Mouse (Mus musculus) spleen, postnatal 10 days (tissue): ENCODE measurements around the gene Zfp174.
A peak's percentile ranks its signal among the peaks of the same experiment; 100 is the strongest.
"Not testable (repeated sequence)": the region's sequence is repeated elsewhere in the genome, so short reads cannot be mapped to it uniquely, and the experiment has no call there.

Source experiments
- DNase-seq, 2 experiments: peaks; one replicate each; pipeline ENCODE4 v3.0.0; 2021 to 2022; ENCODE audit warnings: low spot score in 2 of 2

Gene Zfp174

DNA sequence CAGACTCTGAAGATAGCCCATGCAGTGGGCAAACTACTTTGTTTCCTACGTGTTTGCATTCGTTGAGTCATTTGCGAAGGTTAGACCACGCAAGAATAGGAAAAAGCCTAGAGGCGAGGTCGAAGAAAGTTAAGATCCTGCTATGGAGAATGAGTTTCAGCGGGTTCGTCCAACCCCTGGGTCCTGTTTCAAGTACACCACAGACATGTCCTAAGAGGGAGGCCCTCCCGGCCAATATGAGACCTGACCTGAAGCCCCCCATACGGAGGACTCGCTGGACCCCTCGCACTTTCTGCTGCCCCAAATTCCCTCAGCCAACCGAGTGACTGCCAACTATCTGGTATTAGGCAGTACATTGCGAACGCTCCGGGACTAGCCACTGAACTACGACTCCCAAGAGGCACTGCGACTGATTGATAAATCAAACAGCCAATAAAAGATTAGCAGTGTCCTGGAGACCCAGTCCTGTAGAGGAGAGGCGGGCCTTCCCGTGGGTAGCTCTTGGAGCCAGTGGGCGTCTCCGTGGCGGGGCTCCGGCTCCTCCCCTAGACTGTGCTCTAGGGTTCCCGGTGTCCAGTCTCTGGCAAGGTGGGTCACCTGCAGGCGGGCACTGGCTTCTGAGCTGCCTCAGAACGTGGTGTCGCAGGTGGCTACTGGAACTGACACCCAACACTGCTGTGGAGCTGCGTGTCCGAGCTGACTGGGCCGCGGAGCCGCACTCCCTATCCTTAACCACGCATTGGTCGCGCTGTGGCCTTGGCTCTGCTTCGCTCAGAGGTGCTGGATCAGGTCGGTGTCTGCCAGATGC is at the start of gene Zfp174:
Zfp174 (plus strand) TSS at position 558 of the 808 bp plus-strand sequence.
- DNase-seq = peak; percentile 84 to 92

DNA sequence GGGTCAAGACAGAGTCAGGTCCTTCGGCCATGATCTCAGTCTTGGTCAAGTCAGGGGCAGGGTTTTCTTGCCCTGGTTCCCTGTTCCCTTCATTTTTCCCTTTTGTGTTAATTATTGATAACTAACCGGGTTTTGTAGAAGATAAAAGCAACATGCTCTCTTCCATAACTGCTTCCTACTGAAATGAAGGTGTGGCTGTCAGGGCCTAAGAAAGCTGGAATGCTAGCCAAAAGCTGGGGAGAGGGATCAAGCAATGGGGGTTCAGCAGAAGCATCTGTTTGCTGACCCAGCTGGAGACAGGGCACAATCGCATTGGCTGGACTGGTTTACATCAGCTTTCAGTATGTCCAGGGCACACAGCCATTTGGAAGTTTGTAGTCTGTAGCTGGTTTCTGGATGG is 38.9 kb upstream of the Zfp174 start:
- no peak for DNase-seq

GRCm38 (mm10) chr16:3814667-3815066 is 32.4 kb upstream of the Zfp174 start:
- DNase-seq = peak in 1 of 2 experiments; percentile 43

GRCm38 (mm10) chr16:3820202-3820601 is 26.9 kb upstream of the Zfp174 start:
- no peak for DNase-seq

DNA sequence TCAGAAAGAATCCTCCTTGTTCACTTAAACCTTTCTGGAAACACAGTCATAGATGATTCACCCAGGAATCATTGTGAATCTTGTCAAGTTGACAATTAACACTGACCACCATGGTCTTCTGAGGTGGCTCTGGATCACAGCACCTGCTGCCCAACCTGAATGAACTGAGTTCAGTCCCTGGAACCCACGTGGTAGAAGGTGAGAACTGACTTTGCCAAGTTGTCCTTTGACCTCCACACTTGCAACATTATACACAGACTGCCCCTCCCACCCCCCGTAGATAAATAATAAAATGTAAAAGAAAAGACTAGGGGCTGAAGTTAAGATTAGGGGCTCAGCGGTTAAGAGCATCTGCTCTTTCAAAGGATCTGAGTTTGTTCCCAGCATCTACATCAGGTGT is 19.0 kb upstream of the Zfp174 start:
- no peak for DNase-seq

DNA sequence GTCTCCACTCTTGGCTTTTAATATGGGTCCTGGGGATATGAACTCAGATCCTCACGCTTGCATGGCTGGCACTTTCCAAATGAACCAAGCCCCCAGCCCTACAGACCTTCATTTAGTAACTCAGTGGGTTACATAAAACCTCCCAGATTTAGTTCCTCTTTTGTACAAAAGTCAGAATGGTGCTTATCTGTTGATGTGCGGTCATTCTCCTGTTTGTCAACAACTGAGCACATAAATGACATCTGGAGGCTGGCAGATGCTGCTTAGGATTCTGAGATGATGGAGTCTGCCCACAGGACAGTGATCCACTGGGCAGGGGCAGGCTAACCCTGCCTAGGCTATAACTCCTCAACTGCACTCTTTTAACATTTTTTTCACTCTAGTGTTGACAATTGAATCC is 17.3 kb upstream of the Zfp174 start:
- DNase-seq = no peak

GRCm38 (mm10) chr16:3830588-3831109 is 16.4 kb upstream of the Zfp174 start, which contains the start of gene Olfr15:
Olfr15 (plus strand) TSS chr16:3830878.
- DNase-seq = no peak

DNA sequence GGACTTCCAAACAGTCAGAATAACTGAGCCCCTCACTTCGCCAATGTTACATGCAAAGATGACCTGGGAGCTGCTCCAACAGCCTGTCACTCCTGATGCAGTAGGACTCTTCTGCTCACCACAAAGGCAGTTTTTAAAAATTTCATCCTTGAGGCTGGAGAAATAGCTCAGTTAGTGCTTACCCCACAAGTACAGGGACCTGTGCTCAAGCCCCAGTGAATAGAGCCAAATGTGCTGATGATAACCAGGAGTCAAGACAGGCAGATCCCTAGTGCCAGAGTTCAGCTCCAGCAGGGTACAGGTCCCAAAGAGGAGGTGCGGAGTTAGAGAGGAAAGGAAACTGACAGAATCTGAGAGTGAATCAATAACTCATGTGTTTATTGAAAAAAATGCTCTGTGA is 11.6 kb upstream of the Zfp174 start:
- no peak for DNase-seq

DNA sequence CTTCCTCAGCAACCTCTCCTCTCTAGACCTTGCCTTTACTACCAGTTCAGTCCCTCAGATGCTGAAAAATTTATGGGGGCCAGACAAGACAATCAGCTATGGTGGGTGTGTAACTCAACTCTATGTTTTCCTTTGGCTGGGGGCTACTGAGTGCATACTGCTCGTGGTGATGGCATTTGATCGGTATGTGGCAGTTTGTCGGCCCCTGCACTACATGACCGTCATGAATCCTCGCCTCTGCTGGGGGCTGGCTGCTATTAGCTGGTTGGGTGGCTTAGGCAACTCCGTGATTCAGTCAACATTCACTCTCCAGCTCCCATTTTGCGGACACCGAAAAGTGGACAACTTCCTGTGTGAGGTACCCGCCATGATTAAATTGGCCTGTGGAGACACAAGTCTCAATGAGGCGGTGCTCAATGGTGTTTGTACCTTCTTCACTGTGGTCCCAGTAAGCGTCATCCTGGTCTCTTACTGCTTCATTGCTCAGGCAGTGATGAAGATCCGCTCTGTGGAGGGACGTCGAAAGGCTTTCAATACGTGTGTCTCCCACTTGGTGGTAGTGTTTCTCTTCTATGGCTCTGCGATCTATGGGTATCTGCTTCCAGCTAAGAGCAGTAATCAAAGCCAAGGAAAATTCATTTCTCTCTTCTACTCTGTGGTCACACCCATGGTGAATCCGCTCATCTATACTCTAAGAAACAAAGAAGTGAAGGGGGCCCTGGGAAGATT is 7.7 kb upstream of the Zfp174 start:
- DNase-seq = no peak

GRCm38 (mm10) chr16:3842989-3843388 is 4.1 kb upstream of the Zfp174 start:
- no peak for DNase-seq

DNA sequence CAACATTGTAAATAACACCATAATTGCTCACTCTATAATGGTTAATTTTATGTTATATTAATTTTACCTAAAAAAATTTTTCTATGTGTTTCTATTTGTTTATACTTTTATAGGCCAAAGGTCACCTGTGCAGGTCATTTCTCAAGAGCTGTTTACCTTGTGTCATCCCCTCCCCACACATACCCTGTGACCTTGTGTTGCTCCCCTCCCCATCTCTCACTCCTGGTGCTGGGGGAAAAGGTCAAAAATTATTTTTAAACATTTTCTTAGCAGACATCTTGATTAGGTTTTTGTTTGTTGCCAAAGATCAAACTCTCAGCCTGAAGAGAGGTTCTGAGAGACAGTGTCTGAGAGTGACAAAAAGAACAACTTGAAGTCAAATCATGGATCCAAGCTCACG is 3.3 kb upstream of the Zfp174 start:
- DNase-seq = no peak

DNA sequence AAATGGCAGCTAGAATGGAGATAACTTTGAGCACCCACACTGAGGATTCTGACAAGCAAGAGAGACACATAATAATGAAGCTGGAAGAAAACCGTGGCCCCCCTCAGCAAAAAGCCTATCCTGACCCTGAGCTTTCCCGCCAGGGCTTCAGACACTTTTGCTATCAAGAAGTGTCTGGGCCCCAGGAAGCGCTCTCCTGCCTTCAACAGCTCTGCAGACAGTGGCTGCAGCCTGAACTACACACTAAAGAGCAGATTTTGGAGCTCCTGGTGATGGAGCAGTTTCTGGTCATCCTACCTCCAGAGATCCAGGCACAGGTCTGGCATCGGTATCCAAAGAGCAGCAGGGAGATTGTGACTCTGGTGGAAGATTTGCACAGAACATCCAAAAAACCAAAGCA is 803 bp downstream of the Zfp174 start:
- no peak for DNase-seq

- DNase-seq = no peak
Observed at GRCm38 (mm10) chr16:3848416-3848815, 1.3 kb downstream of the Zfp174 start.

DNA sequence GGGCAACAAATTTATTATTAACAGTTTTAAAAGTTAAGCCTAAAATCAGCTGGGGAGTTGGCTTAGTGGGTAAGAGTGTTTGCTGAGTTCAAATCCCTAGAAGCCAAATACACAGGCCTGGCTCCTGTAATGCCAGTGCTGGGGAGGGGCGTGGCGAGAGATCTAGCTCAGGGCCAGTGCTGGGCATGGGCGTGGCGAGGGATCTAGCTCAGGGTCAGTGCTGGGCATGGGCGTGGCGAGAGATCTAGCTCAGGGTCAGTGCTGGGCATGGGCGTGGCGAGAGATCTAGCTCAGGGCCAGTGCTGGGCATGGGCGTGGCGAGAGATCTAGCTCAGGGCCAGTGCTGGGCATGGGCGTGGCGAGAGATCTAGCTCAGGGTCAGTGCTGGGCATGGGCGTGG is 4.2 kb downstream of the Zfp174 start:
- DNase-seq = not testable (repeated sequence)

DNA sequence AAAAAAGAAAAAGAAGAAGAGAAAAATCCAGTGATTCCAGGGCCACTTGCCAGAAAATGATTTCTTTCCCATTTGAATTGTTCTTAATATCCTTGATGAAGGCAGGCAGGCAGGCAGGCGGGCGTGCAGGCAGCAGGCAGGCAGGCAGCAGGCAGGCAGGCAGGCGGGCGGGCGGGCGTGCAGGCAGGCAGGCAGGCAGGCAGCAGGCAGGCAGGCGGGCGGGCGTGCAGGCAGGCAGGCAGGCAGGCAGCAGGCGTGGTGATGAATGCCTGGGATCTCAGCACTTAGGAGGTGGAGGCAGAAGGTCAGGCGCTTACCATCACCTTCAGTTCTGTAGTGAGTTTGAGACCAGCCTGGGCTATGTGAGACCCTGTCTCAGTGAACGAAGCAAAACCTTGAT is 5.5 kb downstream of the Zfp174 start:
- DNase-seq = no peak

DNA sequence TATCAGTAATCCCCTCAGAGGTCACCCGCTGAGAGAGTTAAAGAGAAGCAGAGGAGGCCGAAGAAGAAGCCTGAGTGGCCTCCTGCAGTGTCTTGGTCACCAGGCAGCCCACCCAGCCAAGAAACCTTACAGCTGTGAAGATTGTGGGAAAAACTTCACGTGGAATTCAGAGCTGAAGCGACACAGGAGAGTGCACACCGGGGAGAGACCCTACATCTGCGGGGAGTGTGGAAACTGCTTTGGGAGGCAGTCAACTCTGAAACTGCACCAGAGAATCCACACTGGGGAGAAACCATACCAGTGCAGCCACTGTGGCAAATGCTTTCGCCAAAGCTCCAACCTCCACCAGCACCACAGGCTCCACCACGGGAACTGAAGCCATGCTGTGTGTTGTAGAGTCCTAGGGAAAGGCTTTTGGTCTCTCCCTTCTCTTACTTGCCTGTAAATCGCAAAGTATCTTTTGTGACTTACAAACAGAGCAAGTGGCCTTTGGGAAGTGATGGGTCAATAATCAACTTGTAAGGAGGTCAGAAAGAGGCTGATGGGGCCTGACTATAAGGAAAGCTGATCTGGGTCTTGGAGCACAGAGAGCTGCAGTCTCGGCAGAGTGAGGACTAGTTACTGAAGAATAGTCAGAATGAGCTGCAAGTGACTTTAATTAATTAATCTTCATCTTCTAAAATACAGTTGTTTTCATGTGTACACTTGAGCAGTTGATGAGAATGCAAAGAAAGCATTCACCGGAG is 7.5 kb downstream of the Zfp174 start:
- DNase-seq = no peak

DNA sequence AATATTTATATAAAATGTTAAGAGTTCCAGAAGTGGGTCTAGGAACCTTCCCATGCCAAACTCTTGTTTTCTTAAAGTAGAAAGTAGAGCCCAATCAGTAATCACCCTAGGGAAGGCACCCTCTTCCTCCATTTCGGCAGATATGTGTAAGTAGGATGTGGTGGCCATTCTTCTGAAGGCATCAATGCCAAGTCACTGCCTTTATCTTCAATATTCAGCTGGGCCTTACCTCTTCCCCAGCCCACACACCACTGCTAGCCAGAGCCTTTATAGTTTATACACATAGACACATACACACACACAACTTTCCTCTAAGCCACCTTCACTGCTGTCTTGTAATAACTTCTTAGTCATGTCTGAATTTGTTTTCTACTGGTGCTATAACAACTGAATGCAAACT is 8.7 kb downstream of the Zfp174 start:
- no peak for DNase-seq

GRCm38 (mm10) chr16:3859254-3859653 is 12.2 kb downstream of the Zfp174 start:
- DNase-seq = no peak

DNA sequence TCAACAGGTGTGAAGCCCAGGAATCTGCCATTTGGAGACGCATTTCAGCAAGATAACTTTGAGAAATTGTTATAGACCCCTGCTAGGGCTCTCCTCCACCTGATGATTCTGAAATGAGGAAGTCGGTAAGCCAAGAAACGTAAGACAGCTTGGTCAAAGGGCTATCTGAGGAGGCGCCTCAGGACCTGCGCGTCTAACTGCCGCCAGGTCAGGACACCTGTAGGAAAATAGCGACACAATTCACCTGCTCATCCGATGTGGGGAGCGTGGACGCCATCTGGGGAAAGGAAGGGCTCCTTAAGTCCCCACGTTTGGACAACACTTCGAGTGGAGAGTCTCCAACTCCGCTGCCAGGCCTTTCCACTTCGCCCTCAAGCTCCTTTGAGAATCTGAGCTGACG is 24.7 kb downstream of the Zfp174 start:
- no peak for DNase-seq

GRCm38 (mm10) chr16:3872216-3873047 is 25.4 kb downstream of the Zfp174 start, which contains the start of gene Naa60:
Naa60 (plus strand) TSS chr16:3872375.
- peak; percentile 73 to 88 for DNase-seq

DNA sequence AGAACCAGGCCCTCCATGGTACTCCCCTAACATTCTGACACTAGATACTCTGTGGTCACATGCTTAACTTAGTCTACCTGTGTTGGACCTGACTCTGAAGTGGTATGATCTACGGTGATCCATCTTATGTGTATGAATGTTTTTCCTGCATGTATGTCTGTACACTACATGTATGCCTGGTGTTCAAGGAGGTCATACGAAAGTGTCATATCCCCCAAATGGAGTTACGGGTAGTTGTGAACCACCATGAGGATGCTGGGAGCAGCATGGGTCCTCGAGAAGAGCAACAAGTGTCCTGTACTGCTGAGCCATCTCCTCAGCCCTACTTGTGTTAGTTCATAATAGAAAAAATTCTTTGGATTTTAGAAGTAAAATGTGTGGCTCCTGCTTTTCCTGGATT is 29.3 kb downstream of the Zfp174 start:
- no peak for DNase-seq
